9 mouse cellular contexts compared by ENCODE assay signal in genomic region chr17:78400130-78400840, GRCm38 (mm10). TPM values are rescaled to one million over a fixed set of nuclear protein-coding genes. Genes with fewer than 3 reads are reported as not detected.
DNase-seq lines count a peak whose midpoint lies in the region; ATAC-seq and TF ChIP-seq lines count a peak whose summit lies in the region.
"Had no signal": no experiment of that assay in that cellular context is flagged by ENCODE, and none has a peak within 500 bp of the region (broad histone marks: within the 10 kb centered on the region; RNA-seq: fewer than 3 reads in every experiment).

No protein-coding gene starts in this region.

- peak overlapping the region; percentile 37; the same call in 1 of the 2 replicates for H3K4me2 ChIP-seq in liver, embryonic 16.5 days (ENCODE audit: low read depth, low read length)
- H3K4me2 ChIP-seq: midbrain, embryonic 12.5 days had no signal

- peak overlapping the region; percentile 80 for H3K27ac ChIP-seq in gastrocnemius, adult 2 months
- peak overlapping the region; percentile 86 for H3K27ac ChIP-seq in liver, embryonic 16.5 days (ENCODE audit: low read length)
- H3K27ac ChIP-seq: midbrain, embryonic 12.5 days had no signal

- no peaks in the 10 kb centered on the region; the same call in 1 of the 2 replicates for H3K36me3 ChIP-seq in liver, embryonic 16.5 days (ENCODE audit: control insufficient read depth, insufficient read depth)

- peak; percentile 97 for ATAC-seq in liver, embryonic 16.5 days (ENCODE audit: low read depth)

- no peak for TF ChIP-seq CTCF in gastrocnemius, adult 2 months (IDR thresholded peaks at IDR 0.05)

- H3K9ac ChIP-seq in liver, embryonic 16.5 days (ENCODE audit: low read depth, low read length) = peak overlapping the region; percentile 58
- H3K9ac ChIP-seq: midbrain, embryonic 12.5 days had no signal

- WGBS in liver, embryonic 16.5 days (ENCODE audit: insufficient replicate concordance) = 61% methylated on average over 12 of the region's 12 CpGs

- no peak for DNase-seq in gastrocnemius, adult 2 months
- DNase-seq in gastrocnemius, postnatal 14 days = no peak
- peak; percentile 49 to 50 for DNase-seq in right cerebral cortex, postnatal 36 days (ENCODE audit: low spot score in 2 of 2)
- no peak for DNase-seq in right cerebral cortex, postnatal 10 days (ENCODE audit: low spot score in 2 of 2)
- no peak for DNase-seq in embryo, embryonic 11 days
- DNase-seq in cerebellum, postnatal 10 days = no peak
- DNase-seq in testis, postnatal 10 days (ENCODE audit: low spot score) = no peak

- H3K4me3 ChIP-seq in gastrocnemius, adult 2 months = no peak overlapping the region
- no peak overlapping the region for H3K4me3 ChIP-seq in liver, embryonic 16.5 days (ENCODE audit: low read depth, low read length)
- H3K4me3 ChIP-seq: midbrain, embryonic 12.5 days had no signal

- intact Hi-C loops in gastrocnemius, adult 2 months (cut with DNase I) = no loop called here
- intact Hi-C loops in gastrocnemius, postnatal 14 days (cut with DNase I; ENCODE audit: low total_unique reads) = no loop called here

- no peaks in the 10 kb centered on the region for H3K27me3 ChIP-seq in liver, embryonic 16.5 days (ENCODE audit: control insufficient read depth, insufficient read depth, low read depth, low read length)
- H3K27me3 ChIP-seq: midbrain, embryonic 12.5 days had no signal

- no peaks in the 10 kb centered on the region for H3K9me3 ChIP-seq in liver, embryonic 16.5 days (replicated peaks; ENCODE audit: control insufficient read depth, low read length)
- H3K9me3 ChIP-seq: midbrain, embryonic 12.5 days had no signal

- H3K4me1 ChIP-seq in liver, embryonic 16.5 days (ENCODE audit: control insufficient read depth, low read depth, low read length) = peaks cover 15% of the 10 kb centered on the region
- H3K4me1 ChIP-seq: midbrain, embryonic 12.5 days had no signal

RNA-seq across cellular contexts. Expression of gene Fez2, which starts 17.7 kb away (rescaled TPM):
- total RNA-seq in gastrocnemius, adult 2 months (2021) = 10 to 100 TPM; 58.2 to 65.3 TPM
- 10 to 100 TPM; 47.3 to 48.8 TPM for total RNA-seq in gastrocnemius, postnatal 14 days (2021)
- polyA plus RNA-seq in liver, embryonic 16.5 days (2015; fragmentation: Nextera tagmentation; extraction: Ambion mirVana) = 17.8 and 18.5 TPM in 2 replicates

Comparison
In these comparisons a context has a peak if more than half of its experiments do, and no peak if none do; other contexts are left out.
1. DNase-seq: peak in right cerebral cortex, postnatal 36 days (2 of 2); none in gastrocnemius, adult 2 months (single experiment), gastrocnemius, postnatal 14 days (single experiment), right cerebral cortex, postnatal 10 days (0 of 2), embryo, embryonic 11 days (single experiment), cerebellum, postnatal 10 days (0 of 2) and testis, postnatal 10 days (single experiment).